Mouse (Mus musculus): ENCODE results near the gene Pgap1. TPM values are rescaled to one million over a fixed set of nuclear protein-coding genes. Genes with fewer than 3 reads are reported as not detected.

Pgap1 gene
- polyA plus RNA-seq, 1 experiment from 2014 or later: 7.2 TPM

DNA sequence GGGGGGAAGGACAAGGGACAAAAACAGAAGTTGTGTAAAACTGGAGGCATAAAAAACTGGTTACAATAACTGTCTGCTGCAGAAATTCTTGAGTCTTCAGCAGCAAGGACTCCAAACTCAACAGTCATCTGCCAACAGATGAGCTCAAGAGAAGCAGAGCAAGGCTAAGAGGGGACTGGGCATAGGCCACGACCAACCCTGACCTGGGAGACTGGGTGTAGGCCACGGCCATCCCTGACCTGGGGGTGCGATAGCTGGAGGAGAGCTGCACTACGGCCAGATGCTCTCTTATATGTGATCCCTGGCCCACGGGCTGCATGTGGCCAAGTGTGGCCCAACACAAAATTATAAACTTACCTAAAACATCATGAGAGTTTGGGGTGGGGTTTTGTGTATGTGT lies 29.6 kb upstream of the Pgap1 start:
- WGBS: 88% methylated on average over 5 of the region's 5 CpGs
- no peak overlapping the region for H3K4me3 ChIP-seq (ENCODE audit: low read depth, low read length)
- ATAC-seq: no peak
- no peak overlapping the region for H3K27ac ChIP-seq (ENCODE audit: low read depth, low read length)
- H3K4me2 ChIP-seq (replicated peaks; ENCODE audit: low read depth): no peak overlapping the region
- 0 out of 2 replicates have a peak, but pooled peaks cover 3% of the 10 kb centered on the region for H3K4me1 ChIP-seq (replicated peaks; ENCODE audit: control insufficient read depth, insufficient read depth, low read length)
- H3K9ac ChIP-seq (ENCODE audit: low read depth, low read length): no peak overlapping the region
- H3K27me3 ChIP-seq (replicated peaks; ENCODE audit: control insufficient read depth, insufficient read depth, low read length): no peaks in the 10 kb centered on the region
- TF ChIP-seq CTCF (IDR thresholded peaks at IDR 0.05; ENCODE audit: low read depth): no peak
- no peaks in the 10 kb centered on the region for H3K9me3 ChIP-seq (ENCODE audit: control insufficient read depth)
- H3K36me3 ChIP-seq (ENCODE audit: control insufficient read depth, insufficient read depth): no peaks in the 10 kb centered on the region

DNA sequence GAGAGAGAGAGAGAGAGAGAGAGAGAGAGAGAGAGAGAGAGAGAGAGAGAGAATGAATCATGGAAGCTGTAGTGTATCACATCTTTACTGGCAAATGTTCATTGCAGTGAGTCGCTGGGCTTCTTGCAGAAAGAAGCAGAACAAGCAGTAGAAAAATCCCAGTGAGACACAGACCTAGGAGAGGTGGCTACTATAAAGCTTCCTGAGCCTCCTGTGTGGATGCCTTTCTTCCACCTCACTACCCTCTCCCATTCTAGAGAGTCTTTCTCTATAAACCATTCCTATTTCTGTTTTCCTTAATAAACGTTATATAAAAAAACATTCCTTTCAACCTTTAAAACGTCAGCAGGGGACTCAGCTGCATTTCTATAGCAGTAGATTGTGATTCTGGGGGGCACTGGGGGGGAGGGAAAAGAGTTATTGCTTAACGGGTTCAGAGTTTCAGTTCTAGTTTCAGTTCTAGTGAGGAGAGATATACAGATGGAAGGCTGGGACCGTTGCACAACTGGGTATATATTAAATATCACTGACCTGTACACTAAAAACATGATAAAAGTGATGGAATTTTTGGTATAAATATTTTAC lies 28.6 kb upstream of the Pgap1 start:
- 47% methylated on average over 5 of the region's 5 CpGs for whole genome bisulfite sequencing
- no peak overlapping the region for H3K4me2 ChIP-seq (replicated peaks; ENCODE audit: low read depth)

DNA sequence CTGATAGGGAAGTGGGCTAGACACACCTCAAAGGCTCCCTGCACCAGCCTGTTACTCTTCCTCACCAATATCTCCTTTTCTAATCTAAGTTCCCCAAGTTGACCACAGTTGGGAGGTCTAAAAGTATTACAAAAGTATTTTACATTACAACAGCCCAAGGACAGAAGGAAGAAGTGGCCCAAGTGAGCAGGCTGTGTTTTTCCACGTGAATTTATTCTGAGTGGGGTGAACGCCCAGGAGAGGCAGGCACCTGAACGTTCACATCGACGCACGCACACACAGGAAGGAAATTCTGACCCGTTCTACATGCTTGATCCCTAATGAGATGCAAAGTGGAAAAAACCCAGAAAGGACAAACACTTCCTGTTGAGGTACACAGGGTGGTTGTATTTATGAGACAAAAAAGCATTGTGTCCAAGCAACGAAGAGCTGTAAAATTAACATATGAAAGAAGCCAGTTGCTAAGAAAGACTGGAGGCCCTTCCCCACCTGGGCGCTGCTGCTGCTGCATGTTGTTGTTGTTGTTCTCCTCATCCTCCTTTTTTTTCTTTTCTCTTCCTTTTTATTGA lies 27.9 kb upstream of the Pgap1 start:
- H3K9ac ChIP-seq (ENCODE audit: low read depth, low read length): no peak overlapping the region
- WGBS: 60% methylated on average over 9 of the region's 9 CpGs
- H3K4me2 ChIP-seq (replicated peaks; ENCODE audit: low read depth): no peak overlapping the region
- H3K4me3 ChIP-seq (ENCODE audit: low read depth, low read length): no peak overlapping the region
- H3K4me1 ChIP-seq (replicated peaks; ENCODE audit: control insufficient read depth, insufficient read depth, low read length): 0 out of 2 replicates have a peak, but pooled peaks cover 3% of the 10 kb centered on the region
- ATAC-seq: no peak
- H3K27me3 ChIP-seq (replicated peaks; ENCODE audit: control insufficient read depth, insufficient read depth, low read length): no peaks in the 10 kb centered on the region
- H3K9me3 ChIP-seq (ENCODE audit: control insufficient read depth): no peaks in the 10 kb centered on the region
- H3K27ac ChIP-seq (ENCODE audit: low read depth, low read length): no peak overlapping the region
- H3K36me3 ChIP-seq (ENCODE audit: control insufficient read depth, insufficient read depth): no peaks in the 10 kb centered on the region
- TF ChIP-seq CTCF (IDR thresholded peaks at IDR 0.05; ENCODE audit: low read depth): no peak

More for the DNA sequence above, 28.6 kb upstream of the Pgap1 start:
- Histone ChIP-seq H3K9me3 (ENCODE audit: control insufficient read depth) (no peaks in the 10 kb centered on the region), H3K27me3 (replicated peaks; ENCODE audit: control insufficient read depth, insufficient read depth, low read length) (no peaks in the 10 kb centered on the region), H3K4me1 (replicated peaks; ENCODE audit: control insufficient read depth, insufficient read depth, low read length) (0 out of 2 replicates have a peak, but pooled peaks cover 3% of the 10 kb centered on the region), H3K36me3 (ENCODE audit: control insufficient read depth, insufficient read depth) (no peaks in the 10 kb centered on the region), H3K4me3 (ENCODE audit: low read depth, low read length) (no peak overlapping the region), H3K27ac (ENCODE audit: low read depth, low read length) (no peak overlapping the region), H3K9ac (ENCODE audit: low read depth, low read length) (no peak overlapping the region)
- TF ChIP-seq CTCF (IDR thresholded peaks at IDR 0.05; ENCODE audit: low read depth): no peak
- no peak for ATAC-seq

DNA sequence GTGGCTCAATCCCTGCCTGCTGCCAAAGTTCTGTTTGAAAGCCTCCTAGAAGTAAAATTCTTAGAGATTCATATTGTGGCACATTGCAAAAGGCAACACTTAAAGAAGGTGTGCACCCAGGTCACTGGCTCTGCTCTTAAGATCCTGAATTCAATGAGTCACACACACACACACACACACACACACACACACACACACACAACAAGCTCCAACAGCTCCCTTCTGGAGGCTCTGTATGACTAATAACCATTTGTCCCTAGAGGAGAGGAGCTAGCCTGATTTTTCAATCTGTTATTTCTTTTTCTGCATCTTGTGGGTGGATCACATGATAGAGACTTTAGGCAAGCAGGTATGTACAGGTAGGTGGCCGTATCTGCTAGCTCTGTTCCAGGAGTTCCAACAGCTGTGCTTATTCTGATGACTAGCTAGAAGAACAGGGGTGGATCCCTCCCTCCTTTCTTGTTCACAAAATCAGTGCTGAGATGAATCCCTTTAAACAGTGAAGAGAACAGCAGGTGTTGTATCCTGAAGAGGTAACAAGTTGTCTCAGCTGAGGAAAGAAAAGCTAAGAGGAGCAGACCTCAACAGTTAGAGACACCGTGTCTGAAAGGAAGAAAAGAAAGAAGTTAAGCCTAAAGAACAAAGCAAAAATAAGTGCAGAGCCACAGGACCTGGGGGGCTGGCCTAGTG lies 27.2 kb upstream of the Pgap1 start:
- no peak for ATAC-seq
- no peak overlapping the region for H3K4me2 ChIP-seq (replicated peaks; ENCODE audit: low read depth)
- H3K27me3 ChIP-seq (replicated peaks; ENCODE audit: control insufficient read depth, insufficient read depth, low read length): no peaks in the 10 kb centered on the region
- no peaks in the 10 kb centered on the region for H3K36me3 ChIP-seq (ENCODE audit: control insufficient read depth, insufficient read depth)
- 61% methylated on average over 2 of the region's 2 CpGs for WGBS
- no peak overlapping the region for H3K4me3 ChIP-seq (ENCODE audit: low read depth, low read length)
- 0 out of 2 replicates have a peak, but pooled peaks cover 3% of the 10 kb centered on the region for H3K4me1 ChIP-seq (replicated peaks; ENCODE audit: control insufficient read depth, insufficient read depth, low read length)
- no peak for TF ChIP-seq CTCF (IDR thresholded peaks at IDR 0.05; ENCODE audit: low read depth)
- H3K9ac ChIP-seq (ENCODE audit: low read depth, low read length): no peak overlapping the region
- no peak overlapping the region for H3K27ac ChIP-seq (ENCODE audit: low read depth, low read length)
- no peaks in the 10 kb centered on the region for H3K9me3 ChIP-seq (ENCODE audit: control insufficient read depth)

DNA sequence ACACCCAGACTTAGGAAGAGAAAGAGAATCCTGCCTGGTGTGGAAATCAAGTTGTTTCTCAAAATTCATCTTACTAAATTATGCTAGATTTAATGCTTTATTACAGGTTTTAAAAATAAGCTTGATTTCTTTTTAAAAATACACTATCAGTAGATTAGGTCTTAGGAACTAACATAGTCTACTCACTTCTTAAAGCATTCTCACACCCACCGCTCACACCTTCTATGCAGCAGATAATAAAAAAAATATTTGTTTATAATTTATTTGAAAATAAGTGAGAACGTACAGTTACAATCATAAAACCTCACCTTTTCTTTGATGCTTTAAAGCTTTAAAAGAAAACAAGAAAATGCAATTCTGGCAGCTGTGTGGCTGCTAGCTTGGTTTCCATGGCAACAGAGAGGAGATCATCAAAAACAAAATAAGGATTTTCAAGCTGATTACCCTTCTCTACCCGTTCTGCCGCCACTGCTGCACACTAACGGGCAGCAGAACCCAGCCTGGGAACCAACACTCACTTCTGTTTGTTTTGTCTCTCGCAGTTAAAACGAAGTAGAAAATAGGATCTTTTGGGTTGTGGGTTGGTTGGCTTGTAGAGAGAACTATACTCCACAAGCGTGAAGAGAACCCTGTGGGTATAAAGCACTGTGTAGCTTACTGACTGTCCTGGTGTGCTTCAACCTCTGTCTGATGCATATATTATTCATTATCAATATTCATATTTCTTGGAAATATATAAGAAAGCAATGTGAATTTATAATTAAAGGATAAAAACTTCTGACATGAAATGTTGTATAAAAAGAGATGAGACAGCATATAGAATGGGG lies 21.1 kb upstream of the Pgap1 start:
- Histone ChIP-seq H3K4me3 (ENCODE audit: low read depth, low read length) (no peak overlapping the region), H3K9ac (ENCODE audit: low read depth, low read length) (no peak overlapping the region), H3K9me3 (ENCODE audit: control insufficient read depth) (no peaks in the 10 kb centered on the region), H3K27ac (ENCODE audit: low read depth, low read length) (no peak overlapping the region), H3K4me1 (replicated peaks; ENCODE audit: control insufficient read depth, insufficient read depth, low read length) (no peaks in the 10 kb centered on the region), H3K27me3 (replicated peaks; ENCODE audit: control insufficient read depth, insufficient read depth, low read length) (no peaks in the 10 kb centered on the region), H3K4me2 (replicated peaks; ENCODE audit: low read depth) (no peak overlapping the region), H3K36me3 (ENCODE audit: control insufficient read depth, insufficient read depth) (no peaks in the 10 kb centered on the region)
- no peak for TF ChIP-seq CTCF (IDR thresholded peaks at IDR 0.05; ENCODE audit: low read depth)
- ATAC-seq: no peak
- 63% methylated on average over 8 of the region's 8 CpGs for WGBS

DNA sequence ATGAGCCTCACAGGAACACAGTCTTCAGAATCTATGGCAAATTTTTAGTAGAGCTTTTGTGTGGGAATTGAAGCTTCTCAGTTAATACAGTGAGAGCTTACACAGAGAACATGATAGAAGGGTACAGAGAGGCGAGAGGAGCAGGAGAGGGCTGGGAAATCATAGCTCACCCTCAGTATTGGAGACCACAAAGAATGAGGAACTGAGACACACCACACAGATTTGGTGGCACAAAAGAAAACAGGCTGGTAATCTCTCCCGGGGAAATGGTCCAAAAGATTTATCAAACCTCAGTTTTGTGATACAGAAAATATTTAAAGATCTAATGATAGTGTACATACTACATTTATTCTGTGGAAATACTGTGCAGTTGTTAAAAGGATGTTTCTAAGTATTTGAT lies 11.6 kb upstream of the Pgap1 start:
- WGBS: 79% methylated on average over 2 of the region's 2 CpGs

More for the DNA sequence above, 11.6 kb upstream of the Pgap1 start:
- Histone ChIP-seq H3K4me3 (ENCODE audit: low read depth, low read length) (no peak overlapping the region), H3K27ac (ENCODE audit: low read depth, low read length) (no peak overlapping the region), H3K27me3 (replicated peaks; ENCODE audit: control insufficient read depth, insufficient read depth, low read length) (no peaks in the 10 kb centered on the region), H3K9me3 (ENCODE audit: control insufficient read depth) (no peaks in the 10 kb centered on the region), H3K4me1 (replicated peaks; ENCODE audit: control insufficient read depth, insufficient read depth, low read length) (no peaks in the 10 kb centered on the region), H3K4me2 (replicated peaks; ENCODE audit: low read depth) (no peak overlapping the region), H3K9ac (ENCODE audit: low read depth, low read length) (no peak overlapping the region), H3K36me3 (ENCODE audit: control insufficient read depth, insufficient read depth) (no peaks in the 10 kb centered on the region)
- ATAC-seq: no peak
- no peak for TF ChIP-seq CTCF (IDR thresholded peaks at IDR 0.05; ENCODE audit: low read depth)

All from intestine, postnatal 0 days (tissue).